Mouse (Mus musculus) brain, embryonic 14.5 days (tissue): ENCODE data around the gene Igfbpl1.

Experiments used
- CTCF ChIP-seq: fragments of 200-500 bp; IDR thresholded peaks from 2 replicates; pipeline ENCODE4 v1.5.1; 2012; ENCODE audit warnings: inconsistent platforms, mild to moderate bottlenecking, moderate library complexity, borderline replicate concordance; ENCODE audit not compliant: insufficient read depth, insufficient read length; ENCODE audit errors: extremely low read depth
- POLR2A ChIP-seq: fragments of 200-500 bp; IDR thresholded peaks from 2 replicates; pipeline ENCODE4 v1.6.1; 2012; ENCODE audit warnings: mild to moderate bottlenecking, inconsistent platforms, borderline replicate concordance; ENCODE audit not compliant: poor library complexity, insufficient read depth, insufficient read length, severe bottlenecking; ENCODE audit errors: extremely low read depth

GRCm38 (mm10) chr4:45771173-45771572, 55.5 kb downstream of the Igfbpl1 start:
- TF ChIP-seq POLR2A (no peak), CTCF (no peak)
